Mouse (Mus musculus) CD4-positive helper T cell, adult 2 months (primary cell): ENCODE measurements around the gene Rhobtb1.

Source experiments
- DNase-seq: peaks from one replicate; pipeline ENCODE4 v3.0.0-alpha.2; 2012; ENCODE audit warnings: low read depth, missing footprints, low spot score

The Rhobtb1 gene

DNA sequence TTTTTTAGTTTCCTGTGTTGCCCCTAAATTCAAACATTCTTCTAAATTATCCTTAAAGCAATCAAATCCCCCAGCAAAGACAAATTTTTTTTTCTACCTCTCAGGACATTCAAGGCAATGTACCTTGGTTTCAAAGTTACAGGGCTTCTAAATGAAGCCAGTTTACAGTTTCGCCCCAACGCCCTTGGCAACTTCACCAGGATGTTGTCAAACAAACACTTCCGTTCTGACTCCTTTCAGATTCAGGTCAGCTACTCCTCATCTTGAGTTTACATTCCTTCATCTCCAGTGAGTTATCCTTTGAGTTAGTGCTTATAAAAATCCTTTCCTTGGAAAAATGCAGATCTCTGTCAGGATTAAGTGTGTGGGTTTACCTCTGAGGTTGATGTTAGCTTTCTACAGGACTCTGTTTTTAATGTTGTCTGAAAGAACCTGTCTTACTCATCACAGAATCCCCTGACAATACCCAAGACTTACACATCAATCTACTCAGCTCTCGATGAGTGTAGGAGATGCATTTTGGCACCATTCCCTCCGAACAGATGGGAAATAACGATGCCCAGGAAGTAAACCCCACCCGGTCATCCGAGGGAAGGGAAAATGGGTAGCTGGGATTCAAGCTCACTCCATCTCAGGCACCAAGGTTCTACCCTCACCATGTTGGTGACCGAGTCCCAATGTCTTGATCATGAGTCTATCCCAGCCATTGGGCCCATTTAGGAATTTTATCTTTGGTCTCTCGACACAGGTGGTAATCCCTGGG lies 94.9 kb downstream of the Rhobtb1 start:
- DNase-seq = no peak

DNA sequence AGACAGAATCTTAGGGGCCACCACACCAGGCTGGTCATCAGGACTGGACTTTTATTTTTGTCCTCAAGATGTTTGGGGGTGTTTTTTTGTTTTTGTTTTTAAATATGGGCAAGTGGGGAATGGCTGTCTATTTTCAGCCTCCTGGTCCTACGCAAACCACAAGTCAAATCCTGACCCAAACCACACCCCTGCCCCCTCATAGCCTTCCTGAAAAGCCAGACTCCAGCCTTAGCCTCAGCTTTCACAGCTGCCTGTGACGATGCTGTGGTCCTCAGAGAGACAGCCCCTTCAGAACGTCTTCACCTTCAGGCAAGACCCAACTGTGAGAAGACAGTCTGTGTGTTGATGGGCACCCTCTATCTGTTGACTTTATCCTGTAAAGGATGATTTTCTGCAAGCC lies 95.5 kb downstream of the Rhobtb1 start:
- DNase-seq = no peak

DNA sequence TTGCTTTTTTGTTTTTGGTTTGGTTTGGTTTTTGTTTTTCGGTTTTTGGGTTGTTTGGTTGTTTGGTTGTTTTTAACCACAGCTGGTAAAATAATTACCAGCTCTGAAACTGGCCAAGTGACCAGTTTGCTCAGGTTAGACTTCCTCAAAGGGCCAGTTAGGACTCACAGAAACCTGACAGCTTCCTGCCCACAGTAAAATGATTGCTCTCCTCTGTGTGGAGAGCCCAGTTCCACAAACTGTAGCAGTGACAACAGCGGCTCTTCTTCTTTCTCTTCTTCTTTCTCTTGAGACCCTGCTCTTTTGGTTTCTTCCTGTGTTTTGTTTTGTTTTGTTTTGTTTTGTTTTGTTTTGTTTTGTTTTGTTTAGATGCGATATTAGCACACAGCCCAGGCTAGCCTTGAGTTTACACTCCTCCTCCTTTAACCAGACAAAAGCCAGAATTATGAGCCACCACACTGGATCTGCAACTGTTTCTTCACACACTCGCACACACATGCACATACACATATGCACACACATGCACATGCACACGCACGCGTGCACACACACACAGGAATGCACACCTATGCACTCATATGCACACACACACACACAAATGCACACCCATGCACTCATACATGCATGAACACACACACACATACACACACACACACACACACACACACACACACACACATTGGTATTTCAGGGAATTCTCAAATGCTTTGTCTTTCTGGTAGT lies 96.2 kb downstream of the Rhobtb1 start:
- DNase-seq = no peak

DNA sequence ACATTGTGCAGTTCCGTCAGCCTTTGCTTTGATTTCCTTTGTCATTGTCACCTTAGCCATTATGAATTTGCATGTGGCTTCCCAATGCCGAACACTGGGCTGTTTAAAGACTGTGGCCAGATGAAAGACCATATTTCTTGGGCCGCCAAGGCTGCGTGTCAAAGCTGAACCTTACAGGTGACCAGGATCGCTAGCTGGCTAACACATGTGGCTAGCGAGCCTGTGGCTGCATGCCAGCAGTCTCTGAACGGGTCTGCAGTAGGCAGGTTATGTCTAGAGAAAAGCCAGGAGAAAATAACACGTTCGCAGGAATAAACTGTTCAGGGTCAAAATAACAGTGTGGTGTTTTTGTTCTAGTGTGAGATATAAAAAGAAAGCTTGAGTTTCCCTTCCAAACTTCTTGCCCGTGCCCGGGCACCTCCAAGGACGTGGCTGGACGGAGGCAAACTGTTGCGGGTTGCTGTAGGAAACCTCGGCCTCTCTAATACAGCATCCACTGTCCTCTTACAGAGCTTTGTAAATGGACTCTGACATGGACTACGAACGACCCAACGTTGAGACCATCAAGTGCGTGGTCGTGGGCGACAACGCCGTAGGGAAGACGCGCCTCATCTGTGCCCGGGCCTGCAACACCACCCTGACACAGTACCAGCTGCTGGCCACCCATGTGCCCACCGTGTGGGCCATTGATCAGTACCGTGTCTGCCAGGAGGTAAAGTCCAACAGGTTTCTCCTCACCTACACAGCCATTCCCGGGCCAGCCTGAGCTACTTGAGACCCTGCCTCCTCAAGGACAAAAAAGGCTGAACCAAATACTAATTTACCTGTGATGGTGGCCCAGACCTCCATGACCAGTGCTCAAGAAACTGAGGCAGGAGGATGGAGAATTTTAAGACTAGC lies 97.3 kb downstream of the Rhobtb1 start:
- DNase-seq = no peak

DNA sequence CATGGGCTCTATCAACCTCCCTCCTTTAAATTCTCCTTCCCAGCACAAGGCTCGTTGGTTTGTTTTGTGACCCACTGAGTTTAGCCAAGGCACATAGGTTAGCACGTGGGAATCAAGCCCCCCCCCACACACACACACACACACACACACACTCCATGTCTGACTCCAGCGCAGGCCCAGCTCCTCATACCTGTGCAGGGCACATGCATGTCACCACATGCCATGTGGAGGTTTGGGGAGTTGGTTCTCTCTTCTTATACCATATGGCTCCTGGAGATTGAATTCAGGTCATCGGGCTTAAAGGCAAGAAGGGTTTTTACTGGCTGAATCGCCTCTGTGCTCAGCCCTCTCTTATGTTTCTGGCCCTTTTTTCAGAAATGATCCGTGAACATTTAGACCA lies 100.0 kb downstream of the Rhobtb1 start:
- DNase-seq = no peak

DNA sequence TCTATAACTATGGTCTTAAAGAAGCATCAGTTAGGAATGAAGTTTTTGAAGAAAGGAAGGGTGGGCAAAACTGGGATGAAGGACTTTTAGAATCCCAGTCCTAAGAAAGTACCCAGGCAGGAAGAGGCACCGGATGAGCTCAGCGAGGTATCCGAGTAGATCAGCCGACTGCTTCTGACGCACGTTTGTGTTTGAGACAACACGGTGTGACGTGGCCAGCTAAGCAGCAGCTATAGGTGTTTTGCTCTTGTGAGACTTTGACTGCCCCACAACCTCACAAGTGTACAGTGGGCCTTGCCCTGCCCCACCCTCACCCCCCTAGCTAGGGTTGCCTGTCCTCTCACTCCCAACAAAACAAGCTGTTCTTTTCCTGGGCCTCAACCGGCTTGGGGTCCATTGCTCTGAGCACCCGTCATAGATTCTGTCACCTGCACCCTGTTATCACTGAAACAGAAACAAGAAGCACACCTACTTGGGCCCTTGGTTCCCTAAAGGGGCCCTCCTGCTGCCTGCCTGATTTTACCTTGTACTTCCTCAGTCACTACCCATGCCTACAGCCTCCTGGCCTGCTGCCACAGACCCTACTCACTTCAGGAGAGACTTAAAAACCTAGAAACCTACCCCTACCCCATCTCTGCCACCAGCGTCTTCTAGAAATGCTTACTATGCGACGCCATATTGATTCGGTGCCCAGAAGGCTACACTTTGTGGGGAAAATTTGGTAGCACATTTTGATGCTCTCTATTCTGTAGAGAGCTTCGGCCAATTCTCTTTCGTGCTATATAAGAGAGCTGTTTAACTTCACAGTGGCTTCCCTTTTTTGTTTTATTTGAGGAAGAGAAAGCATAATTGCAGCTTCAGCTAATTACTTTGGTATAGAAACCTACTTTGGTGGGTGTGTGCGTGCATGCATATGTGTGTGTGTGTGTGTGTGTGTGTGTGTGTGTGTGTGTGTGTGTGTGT lies 101.2 kb downstream of the Rhobtb1 start:
- no peak for DNase-seq

DNA sequence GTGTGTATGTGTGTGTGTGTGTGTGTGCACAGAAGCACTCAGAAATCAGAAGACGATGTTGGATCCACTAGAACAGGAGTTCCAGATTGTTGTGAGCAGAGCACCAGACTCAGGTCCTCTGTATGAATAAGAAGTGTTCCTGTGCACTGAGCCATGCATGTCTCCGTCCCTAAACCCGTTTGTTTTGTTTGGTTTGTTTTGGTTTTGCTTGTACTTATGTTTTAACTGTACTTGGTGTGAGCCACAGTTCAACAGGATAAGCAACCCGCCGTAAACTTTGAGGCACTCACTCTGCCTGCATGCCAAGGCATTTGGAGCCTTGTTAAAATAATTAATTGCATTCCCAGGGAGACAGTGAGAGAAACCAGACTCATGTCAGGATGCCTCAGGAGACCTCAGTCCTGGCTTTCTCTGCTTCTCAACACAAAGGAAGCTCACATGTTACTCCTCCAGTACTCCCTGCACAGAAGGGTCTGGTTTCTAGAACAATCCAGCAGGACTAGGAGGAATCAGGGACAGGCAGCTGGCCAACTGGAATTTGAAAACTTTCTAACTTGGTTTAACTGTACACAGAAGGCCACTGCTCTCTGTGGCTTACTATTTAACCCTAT lies 101.9 kb downstream of the Rhobtb1 start:
- DNase-seq = no peak

DNA sequence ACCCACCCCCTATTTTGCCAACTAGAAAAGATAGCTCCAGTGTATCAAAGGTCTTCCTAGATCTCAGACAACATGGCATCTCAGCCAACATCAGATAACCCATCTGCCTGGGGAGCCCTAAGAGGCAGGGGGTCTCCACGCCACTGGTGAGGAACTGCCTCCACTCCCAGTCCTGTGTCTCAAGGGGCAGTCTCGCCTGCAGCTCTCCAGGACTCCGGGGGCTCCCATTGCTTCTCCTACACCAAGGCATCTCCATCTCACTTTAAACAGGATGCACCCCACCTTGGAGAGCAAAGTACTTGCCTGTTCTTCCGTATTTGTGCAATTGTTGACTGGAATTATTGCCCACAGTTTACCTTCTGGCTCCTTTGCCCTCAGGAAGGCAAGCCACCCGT lies 102.4 kb downstream of the Rhobtb1 start:
- DNase-seq = no peak

DNA sequence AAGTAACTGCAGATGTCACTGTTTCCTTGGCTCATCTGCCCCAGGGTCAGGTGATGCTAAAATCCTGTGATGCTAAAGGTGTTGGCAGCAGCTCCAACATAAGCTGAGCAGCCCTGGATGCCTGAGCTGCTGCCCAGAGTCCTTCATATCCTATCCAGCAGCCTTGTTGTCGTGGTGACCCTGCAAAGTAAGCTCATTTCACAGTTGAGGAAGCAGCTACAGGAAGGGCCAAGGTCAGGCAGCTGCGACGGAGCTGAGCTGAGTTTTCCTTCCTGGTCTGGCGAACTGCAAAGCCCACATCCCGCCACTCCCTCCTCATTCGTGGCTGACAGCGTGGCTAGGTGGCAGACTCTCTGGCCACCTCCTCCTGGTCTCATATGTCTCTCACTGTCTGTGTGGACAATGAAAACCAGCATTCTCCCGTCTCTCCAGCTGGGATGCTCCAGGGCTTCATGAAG lies 103.2 kb downstream of the Rhobtb1 start:
- no peak for DNase-seq

DNA sequence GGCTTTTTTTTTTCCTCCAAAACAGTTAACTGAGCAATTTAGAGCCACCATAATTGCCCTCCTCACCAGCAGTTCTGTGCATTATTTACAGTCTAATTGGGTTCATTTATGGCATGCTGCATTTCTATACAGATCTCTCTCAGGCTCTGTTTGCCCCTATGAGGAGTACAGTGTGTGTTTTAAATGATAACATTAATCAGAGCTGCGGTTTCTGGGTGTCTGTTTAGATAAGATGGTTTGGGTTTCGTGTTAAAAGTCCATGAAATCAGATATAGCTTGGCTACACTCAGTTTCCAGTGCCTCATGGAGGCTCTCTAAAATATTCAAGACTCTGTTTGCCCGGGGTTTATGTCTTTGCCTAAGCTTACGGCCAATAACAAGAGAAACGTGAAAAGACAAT lies 104.4 kb downstream of the Rhobtb1 start:
- no peak for DNase-seq

DNA sequence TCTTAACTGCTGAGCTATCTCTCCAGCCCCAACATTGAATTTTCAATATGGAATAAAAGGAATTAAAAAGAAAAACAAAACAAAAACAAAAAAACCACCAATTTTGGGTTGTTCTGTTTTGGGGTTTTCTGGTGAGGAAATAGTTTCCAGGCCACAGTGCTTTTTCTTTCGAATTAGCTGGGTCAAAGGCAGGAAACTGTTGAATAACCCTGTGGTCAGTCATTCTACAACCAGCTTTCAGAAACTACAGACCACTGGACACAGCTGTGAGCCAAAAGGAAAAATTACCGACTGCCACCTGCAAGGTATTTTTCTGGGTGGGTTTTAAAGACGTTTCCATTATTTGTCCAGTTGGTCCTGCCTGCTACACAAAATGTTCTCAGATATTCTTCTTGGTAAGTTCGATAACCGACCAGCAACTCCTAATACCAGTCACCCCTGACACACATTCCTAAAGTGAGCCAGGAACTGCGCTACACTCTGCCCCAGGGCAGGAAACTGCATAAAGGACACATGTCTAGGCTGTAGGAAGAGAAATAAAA lies 106.4 kb downstream of the Rhobtb1 start:
- no peak for DNase-seq

DNA sequence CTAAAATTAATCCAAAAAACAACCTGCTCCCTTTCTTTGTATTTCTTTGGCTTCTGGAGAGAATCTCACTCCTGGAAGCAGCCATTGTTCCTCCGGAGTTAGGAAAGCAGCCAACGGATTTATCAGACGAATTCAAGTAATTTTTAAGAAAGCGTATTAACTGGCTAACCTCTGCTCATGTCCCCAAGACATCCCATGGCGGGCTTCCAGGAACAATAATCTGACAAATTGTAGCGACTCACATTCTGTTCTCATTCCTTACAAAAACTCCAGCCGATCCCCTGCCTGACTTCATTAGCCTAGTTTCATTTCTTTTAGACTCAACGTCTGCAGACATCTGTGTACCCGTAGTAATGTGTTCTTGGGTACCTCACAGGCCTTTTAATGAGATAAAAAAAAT lies 107.4 kb downstream of the Rhobtb1 start:
- DNase-seq = no peak

DNA sequence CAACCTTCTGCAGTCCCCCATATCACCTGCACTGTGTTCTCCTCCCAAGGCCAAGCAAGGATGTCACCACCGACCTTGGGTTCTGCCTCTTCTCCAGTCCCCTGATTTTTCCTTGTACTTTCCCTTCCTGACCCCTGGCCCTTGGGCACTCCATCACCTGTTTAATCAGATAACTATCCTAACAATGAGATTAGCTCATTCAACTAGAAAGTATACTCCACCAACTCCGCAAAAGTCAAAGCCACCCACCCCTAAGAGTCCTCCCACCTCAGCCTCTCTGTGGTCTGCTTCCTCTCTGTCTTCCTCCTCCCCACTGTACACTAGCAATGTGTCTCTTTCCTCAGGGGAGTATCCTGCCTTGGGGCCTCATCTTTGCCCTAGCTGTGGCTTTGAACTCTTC lies 107.9 kb downstream of the Rhobtb1 start:
- no peak for DNase-seq

DNA sequence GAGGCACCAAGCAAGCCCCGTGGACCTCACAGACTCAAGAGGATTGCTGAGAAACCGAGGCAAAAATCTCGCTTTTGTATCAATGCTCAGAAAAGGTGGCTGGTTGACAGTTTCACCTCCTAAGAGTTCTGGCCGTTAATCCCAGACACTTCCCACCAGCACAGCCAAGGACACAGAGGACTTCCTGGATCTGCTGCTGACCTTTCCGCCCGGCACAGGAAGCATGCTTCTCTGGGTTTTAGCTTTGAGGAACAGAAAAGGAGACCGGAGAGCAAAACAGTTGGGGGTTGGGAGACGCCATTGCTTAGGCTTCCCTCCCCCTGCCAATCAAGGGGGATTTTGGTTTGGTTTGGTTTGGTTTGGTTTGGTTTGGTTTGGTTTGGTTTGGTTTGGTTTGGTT lies 108.7 kb downstream of the Rhobtb1 start:
- DNase-seq = no peak

DNA sequence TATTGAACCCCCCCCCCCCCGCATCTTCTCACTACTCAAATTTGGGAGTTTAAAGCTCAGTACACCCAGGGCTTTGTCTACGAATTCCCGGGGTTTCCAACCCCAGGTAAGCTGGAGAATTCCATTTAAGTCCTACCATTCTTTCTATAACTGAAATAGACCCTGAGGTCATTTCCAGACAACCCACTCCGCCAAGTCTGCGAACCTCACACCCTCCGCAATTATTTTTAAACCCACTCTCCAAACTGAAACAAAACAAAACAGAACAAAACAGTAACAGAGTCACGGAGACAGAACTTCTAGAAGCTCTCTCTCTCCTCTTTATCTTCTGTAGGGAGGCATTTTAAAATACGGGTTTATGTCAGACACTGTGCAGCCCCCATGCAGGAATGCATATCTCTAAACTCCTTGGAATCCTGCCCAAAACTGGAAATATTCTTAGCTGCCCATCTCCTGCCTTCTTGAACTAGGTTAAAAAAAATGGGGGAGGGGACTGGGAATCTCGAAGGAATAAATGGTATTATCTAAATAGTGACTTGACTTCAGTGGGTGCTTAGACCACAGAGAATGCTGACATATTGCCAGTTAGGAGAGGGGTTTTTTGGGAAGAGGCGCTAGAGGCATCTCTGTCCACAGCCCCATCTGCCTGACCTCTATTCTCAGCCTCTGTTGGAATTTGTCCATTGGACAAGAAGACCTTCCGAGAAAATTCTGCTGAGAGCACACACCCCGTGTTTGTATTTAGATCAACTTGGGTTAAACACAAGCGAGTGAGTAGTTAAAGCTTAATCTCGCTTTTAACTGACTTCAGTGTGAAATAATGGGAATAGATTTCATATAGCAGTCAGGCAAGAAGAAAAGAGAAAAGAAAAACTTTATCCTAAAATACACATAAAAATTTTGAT lies 111.9 kb downstream of the Rhobtb1 start:
- DNase-seq = no peak

DNA sequence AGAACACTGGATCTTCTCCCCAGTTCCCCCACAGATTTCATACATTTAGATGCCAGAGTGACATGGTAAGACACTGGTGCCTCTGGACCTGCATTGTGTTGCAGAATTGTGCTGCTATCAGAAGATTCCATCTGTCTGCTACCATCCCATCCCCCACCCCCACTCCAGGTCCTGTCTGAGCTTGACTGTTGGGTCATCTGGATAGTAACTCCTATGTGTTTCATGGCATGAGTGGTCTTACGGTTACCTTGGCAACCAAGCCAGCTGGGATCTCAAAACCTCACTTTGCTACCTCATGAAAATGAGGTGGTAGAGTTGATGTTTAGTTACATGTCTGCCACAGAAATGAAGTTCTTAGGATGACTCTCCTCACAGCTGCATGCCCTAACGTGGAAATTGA lies 112.7 kb downstream of the Rhobtb1 start:
- DNase-seq = no peak

DNA sequence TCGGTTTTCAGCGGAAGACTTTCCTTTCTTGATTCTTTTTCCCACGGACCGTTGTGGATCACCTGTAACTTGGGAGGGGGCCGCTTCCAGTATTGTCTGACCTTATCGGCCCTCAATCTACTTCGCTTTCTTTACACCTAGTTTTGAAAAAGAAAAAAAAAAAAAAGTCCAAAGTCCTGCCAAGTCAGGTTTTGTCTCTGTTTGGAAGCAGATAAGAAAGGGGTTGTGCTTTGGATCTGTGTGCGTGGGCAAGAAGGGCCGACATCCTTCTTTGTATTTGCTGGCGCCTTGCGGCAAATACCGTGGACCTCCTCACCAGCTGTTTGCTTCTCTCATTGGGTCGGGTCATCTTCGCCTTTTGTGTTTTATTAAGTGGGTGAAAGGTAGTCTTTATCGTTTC lies 114.2 kb downstream of the Rhobtb1 start:
- no peak for DNase-seq

DNA sequence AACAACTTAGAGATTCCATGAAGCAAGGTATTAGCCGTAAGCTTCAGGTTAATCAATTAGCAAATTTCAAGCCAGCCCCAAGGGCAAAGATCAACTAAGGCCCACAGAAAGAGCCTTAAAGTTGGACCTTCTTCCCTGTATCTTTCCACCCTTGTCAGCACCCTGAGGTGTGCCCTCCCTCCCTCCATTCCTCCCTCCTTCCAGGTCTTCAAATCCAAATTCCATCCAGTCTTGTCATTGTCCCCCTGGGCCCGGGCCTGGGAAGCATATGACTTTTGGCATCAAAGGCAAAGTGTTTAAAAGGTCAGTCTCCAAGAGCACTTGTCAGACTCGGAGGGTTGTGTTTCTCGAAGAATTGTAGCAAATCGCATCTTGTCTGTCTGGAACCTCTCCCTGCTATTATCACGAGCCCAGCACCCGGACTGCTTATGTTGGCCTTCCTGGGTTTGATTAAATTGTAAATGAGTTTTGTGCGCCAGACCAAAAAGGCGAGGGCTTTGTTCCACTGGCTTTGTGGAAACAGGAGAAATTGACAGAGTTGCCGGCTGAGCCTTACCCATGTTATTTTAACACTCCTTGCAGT lies 116.9 kb downstream of the Rhobtb1 start:
- DNase-seq = no peak

DNA sequence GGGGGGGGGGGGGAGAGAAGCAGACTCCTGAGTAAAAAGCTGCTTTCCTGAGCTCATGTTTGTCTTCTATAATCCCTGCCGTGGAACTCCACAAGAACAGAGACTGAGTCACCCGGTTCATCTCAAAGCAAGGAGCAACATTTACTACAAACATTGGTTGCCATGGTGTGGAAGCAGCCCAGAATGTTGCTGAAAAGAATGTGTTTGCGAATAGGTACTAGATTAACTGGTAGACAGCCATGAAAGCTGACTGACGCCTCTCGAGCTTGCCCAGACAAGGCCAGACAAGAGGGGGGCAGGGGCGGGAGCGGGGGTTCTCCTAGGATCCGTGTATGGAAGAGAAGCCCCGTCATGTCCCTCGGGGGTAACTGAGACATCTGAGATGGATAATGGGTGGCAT lies 120.2 kb downstream of the Rhobtb1 start:
- no peak for DNase-seq
